Mouse (Mus musculus) midbrain, embryonic 14.5 days (tissue): ENCODE results near the gene Mctp1. TPM values are rescaled to one million over a fixed set of nuclear protein-coding genes. Genes with fewer than 3 reads are reported as not detected.

Experiments used
- ATAC-seq: fragments of 200-750 bp; cut with Nextera tagmentation; 2 replicates; pipeline ENCODE4 v1.8.0; 2017; ENCODE audit warnings: moderate number of reproducible peaks, moderate library complexity; ENCODE audit not compliant: low FRiP score, low TSS enrichment
- DNase-seq: peaks from one replicate; pipeline ENCODE4 v3.0.0-alpha.2; 2015
- H3K27ac ChIP-seq: fragments of 300-500 bp; sonication (generic); replicated peaks from 2 replicates; pipeline ENCODE4 v1.5.1; 2014; ENCODE audit warnings: mild to moderate bottlenecking, low read depth, low read length, moderate library complexity
- H3K27me3 ChIP-seq: fragments of 300-500 bp; sonication (generic); 2 replicates; pipeline ENCODE4 v1.6.1; 2014; ENCODE audit warnings: low read length, control low read depth, mixed read lengths; ENCODE audit not compliant: control insufficient read depth, insufficient read depth
- H3K36me3 ChIP-seq: fragments of 300-500 bp; sonication (generic); 2 replicates; pipeline ENCODE4 v1.6.1; 2014; ENCODE audit warnings: low read length, control low read depth; ENCODE audit not compliant: control insufficient read depth, insufficient read depth
- H3K4me1 ChIP-seq: fragments of 300-500 bp; sonication (generic); 2 replicates; pipeline ENCODE4 v1.6.1; 2014; ENCODE audit warnings: mild to moderate bottlenecking, antibody characterized with exemption, low read length, control low read depth; ENCODE audit not compliant: control insufficient read depth, insufficient read depth
- H3K4me2 ChIP-seq: fragments of 300-500 bp; sonication (generic); 2 replicates; pipeline ENCODE4 v1.6.1; 2014; ENCODE audit warnings: mild to moderate bottlenecking, low read length, moderate library complexity
- H3K4me3 ChIP-seq: fragments of 300-500 bp; sonication (generic); replicated peaks from 2 replicates; pipeline ENCODE4 v1.5.1; 2014; ENCODE audit warnings: low read depth, low read length
- H3K9ac ChIP-seq: fragments of 300-500 bp; sonication (generic); replicated peaks from 2 replicates; pipeline ENCODE4 v1.6.1; 2014; ENCODE audit warnings: mild to moderate bottlenecking, low read length, moderate library complexity
- H3K9me3 ChIP-seq: fragments of 300-500 bp; sonication (generic); 2 replicates; pipeline ENCODE4 v1.6.1; 2016; ENCODE audit warnings: low read length, control low read depth, mixed read lengths; ENCODE audit not compliant: control insufficient read depth
- WGBS: fragments of 180-500 bp; shearing (Covaris S2); extraction: QIAGEN DNeasy Blood & Tissue Kit; methylation state at CpG from one replicate; pipeline ENCODE4 v1.1.7; 2014; 5-methylcytosine and 5-hydroxymethylcytosine counted together
- polyA plus RNA-seq: library from polyadenylated mRNA; unstranded; fragments of >200 nt; fragmentation: Nextera tagmentation; extraction: Ambion mirVana; gene quantifications from 2 replicates; pipeline ENCODE4 v1.2.1, GENCODE M21; 2014

The Mctp1 gene
- polyA plus RNA-seq, 1 experiment from 2014 or later, result 6.1 TPM

DNA sequence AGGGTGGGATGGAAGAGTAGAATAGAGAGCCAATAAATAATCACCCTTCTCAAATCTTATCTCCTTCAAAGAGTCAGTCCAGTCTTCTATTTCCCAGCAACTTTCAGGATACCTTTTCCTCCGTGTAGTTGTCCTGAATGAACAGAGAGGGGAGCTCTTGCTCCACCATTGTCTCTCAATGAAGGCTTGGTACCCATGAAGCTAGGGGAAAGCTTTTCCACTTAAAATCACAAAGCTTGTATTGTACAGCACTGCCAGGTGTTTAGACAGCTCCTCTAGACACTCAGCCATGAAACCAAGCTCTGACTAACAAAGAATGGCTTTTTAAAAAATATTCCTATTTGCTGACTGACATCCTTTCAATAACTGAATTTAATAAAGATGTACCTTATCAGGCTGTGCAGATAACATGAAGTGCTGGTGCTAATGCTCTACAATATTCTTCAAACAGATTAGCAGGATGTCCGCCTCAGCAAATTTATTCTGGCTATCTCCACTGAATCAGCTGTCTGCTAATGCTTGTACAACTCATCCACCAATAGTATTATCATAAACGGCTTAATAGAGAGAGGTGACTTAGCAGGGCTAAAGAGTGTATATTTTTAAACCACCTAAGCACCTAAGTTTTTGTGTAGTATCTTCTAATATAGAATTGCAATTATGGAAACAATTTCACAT lies 417.9 kb downstream of the Mctp1 start:
- Histone ChIP-seq H3K9ac (0 out of 2 replicates have a peak overlapping the region, but pooled peaks have one; percentile 31), H3K27me3 (no peaks in the 10 kb centered on the region), H3K36me3 (no peaks in the 10 kb centered on the region), H3K4me3 (no peak overlapping the region), H3K4me2 (no peak overlapping the region; the same call in 1 of the 2 replicates), H3K27ac (peak overlapping the region; percentile 73), H3K4me1 (no peaks in the 10 kb centered on the region), H3K9me3 (no peaks in the 10 kb centered on the region)
- peak; percentile 88 for ATAC-seq
- peak; percentile 85 for DNase-seq
- 17% methylated on average over 3 of the region's 3 CpGs for WGBS

DNA sequence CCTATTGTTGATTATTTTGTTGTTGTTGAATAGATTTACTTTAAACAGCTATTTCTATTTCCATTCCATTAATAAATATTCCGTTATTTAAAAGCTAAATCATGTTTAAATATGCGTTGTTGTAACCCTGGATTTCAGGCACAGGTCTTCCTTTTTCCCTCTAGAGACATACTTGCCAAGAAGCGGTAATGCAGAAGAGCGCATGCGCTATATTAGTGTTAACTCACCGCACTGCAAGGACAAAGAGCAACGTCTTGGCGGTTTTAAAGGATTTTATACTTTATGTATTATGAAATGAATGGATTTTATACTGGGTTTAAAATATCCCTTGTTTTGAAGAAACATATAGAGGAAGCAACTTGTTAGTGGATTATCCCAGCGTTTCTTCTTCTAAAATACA lies 418.6 kb downstream of the Mctp1 start:
- WGBS, result 63% methylated on average over 9 of the region's 9 CpGs
- no peaks in the 10 kb centered on the region for H3K27me3 ChIP-seq
- H3K4me2 ChIP-seq, result peak overlapping the region; percentile 25
- no peaks in the 10 kb centered on the region for H3K4me1 ChIP-seq
- peak overlapping the region; percentile 74; the same call in 1 of the 2 replicates for H3K27ac ChIP-seq
- no peak overlapping the region for H3K9ac ChIP-seq
- H3K4me3 ChIP-seq, result no peak overlapping the region
- peak; percentile 75 for DNase-seq
- no peak for ATAC-seq
- no peaks in the 10 kb centered on the region for H3K36me3 ChIP-seq
- H3K9me3 ChIP-seq, result no peaks in the 10 kb centered on the region

DNA sequence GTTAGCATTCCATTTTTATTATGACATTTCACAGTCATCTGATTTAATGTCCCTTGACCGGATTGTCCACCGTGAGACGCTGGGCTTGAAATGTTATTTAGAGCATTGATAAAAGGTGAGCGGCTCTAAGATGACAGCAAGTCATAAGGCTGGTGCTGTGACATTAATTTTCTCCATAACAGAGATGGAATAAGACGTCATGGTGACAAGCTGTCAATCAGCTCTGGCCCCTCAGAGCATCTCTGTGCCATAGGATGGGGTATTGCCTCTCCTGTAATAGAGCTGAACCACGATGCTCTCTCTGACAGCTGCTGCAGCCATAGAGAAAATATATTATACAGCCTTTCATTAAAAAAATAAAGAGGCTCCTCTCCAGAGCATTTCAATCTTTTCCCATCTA lies 419.5 kb downstream of the Mctp1 start:
- DNase-seq (peak; percentile 52), ATAC-seq (peak; percentile 63; the same call in 1 of the 2 replicates)
- H3K4me3 ChIP-seq, result no peak overlapping the region
- peak overlapping the region; percentile 25 for H3K4me2 ChIP-seq
- H3K9ac ChIP-seq, result no peak overlapping the region
- H3K27me3 ChIP-seq, result no peaks in the 10 kb centered on the region; the same call in 1 of the 2 replicates
- no peaks in the 10 kb centered on the region for H3K36me3 ChIP-seq
- 34% methylated on average over 6 of the region's 6 CpGs for WGBS
- H3K9me3 ChIP-seq, result no peaks in the 10 kb centered on the region
- no peaks in the 10 kb centered on the region for H3K4me1 ChIP-seq
- H3K27ac ChIP-seq, result peak overlapping the region; percentile 74

DNA sequence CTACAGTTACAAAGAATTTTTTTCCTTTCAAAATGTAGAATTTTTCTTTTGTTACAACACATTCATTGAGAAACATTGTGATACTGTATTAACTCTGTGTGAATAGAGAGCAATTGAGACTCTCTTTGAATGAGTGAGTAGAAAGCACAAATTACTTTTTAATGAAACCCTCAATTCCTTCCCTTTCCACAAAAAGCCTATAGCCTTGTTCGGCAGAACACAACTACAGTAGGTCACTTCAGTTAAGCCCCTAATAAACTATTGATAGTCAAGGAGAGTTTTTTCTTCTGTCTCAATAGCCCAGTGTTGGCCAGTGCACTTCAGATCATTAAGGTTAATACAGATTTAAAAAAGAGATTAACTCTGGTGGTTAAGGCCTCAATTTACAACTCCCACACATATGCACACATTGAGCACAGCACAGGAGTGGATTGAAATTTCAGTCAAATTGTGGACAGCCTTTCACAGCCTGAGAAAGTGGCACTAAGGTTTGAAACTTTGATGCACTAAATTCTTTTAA lies 424.6 kb downstream of the Mctp1 start:
- Histone ChIP-seq H3K27ac (no peak overlapping the region), H3K4me2 (no peak overlapping the region), H3K9me3 (no peaks in the 10 kb centered on the region), H3K4me3 (no peak overlapping the region), H3K36me3 (no peaks in the 10 kb centered on the region), H3K4me1 (peaks cover 9% of the 10 kb centered on the region), H3K27me3 (no peaks in the 10 kb centered on the region; the same call in 1 of the 2 replicates), H3K9ac (no peak overlapping the region)
- WGBS, result 39% methylated on average over 1 of the region's 1 CpGs
- ATAC-seq, result no peak
- DNase-seq, result no peak

DNA sequence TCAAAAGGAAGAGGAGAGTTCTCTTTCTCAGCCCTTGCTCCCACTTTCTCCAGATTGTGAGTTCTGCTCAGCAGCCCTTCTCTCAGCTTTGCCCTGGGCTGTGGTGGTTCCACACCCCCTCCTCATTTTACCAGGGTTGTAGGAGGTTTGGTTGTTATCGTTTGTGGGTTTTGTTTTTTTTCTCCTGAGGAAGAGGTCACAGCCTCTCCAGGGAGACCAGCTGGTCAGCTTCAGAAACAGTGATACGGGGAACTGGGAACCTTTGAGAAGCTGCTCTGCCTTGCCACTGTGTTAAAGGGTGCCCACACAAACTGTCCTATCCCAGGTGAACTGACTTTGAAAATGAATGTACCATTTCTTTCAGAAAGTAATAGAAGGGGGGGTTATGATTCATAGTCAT lies 425.5 kb downstream of the Mctp1 start:
- 12% methylated on average over 2 of the region's 2 CpGs for WGBS
- DNase-seq (no peak), ATAC-seq (no peak)
- Histone ChIP-seq H3K9ac (no peak overlapping the region), H3K27ac (no peak overlapping the region), H3K4me3 (no peak overlapping the region), H3K4me2 (no peak overlapping the region), H3K4me1 (peaks cover 9% of the 10 kb centered on the region), H3K9me3 (no peaks in the 10 kb centered on the region), H3K36me3 (no peaks in the 10 kb centered on the region), H3K27me3 (no peaks in the 10 kb centered on the region; the same call in 1 of the 2 replicates)

DNA sequence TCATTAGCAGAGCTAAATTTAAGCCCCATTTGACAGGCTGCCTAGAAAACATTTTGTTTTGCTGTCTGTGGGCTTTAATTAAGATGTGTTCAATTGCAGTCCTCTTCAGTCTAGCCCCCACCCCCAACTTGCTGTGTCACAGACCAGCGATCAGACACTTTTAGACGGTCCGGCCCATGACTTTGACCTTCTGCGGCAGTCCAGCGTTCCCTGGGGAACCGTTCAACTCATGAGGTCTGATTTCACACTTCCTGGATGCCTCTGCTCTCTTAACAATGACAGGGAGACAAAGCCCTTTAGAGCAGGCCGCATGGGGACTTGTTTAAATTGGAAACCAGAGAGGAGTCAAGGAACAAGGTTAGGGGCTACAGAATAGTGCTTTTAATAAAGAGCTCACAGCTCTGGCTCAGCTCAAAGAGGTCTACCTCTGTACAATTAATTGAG lies 426.2 kb downstream of the Mctp1 start:
- peak overlapping the region; percentile 16; the same call in 1 of the 2 replicates for H3K9ac ChIP-seq
- H3K4me3 ChIP-seq, result no peak overlapping the region
- H3K36me3 ChIP-seq, result no peaks in the 10 kb centered on the region
- H3K27ac ChIP-seq, result peak overlapping the region; percentile 28; the same call in 1 of the 2 replicates
- ATAC-seq (peak; percentile 75), DNase-seq (peak; percentile 80)
- peaks cover 9% of the 10 kb centered on the region for H3K4me1 ChIP-seq
- 1% methylated on average over 7 of the region's 7 CpGs for WGBS
- H3K27me3 ChIP-seq, result no peaks in the 10 kb centered on the region; the same call in 1 of the 2 replicates
- no peaks in the 10 kb centered on the region for H3K9me3 ChIP-seq
- H3K4me2 ChIP-seq, result peak overlapping the region; percentile 32; the same call in 1 of the 2 replicates

DNA sequence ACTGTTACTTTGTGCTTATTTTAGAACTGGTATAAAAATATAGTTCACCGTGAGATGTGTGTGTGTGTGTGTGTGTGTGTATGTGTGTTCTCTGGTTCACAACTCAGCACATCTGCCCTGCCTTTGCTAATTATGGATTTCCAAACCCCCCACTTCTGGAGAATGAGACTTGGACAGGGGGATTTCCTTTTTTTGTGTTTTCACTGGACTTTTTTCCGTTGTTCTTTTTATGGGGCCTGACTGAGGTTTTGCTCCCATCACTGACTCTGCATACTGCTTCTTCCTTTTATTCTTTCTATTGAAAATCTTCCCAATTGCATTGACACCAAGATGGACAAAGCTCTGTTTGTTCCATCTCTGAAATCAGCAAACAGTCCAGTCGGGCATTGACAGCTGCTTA lies 438.7 kb downstream of the Mctp1 start:
- no peaks in the 10 kb centered on the region for H3K36me3 ChIP-seq
- DNase-seq, result no peak
- H3K27me3 ChIP-seq, result peaks cover 8% of the 10 kb centered on the region; the same call in 1 of the 2 replicates
- no peak overlapping the region for H3K27ac ChIP-seq
- WGBS, result 37% methylated on average over 3 of the region's 3 CpGs
- no peak for ATAC-seq
- H3K9me3 ChIP-seq, result no peaks in the 10 kb centered on the region
- 0 out of 2 replicates have a peak, but pooled peaks cover 3% of the 10 kb centered on the region for H3K4me1 ChIP-seq
- H3K4me2 ChIP-seq, result no peak overlapping the region
- no peak overlapping the region for H3K4me3 ChIP-seq
- H3K9ac ChIP-seq, result no peak overlapping the region

DNA sequence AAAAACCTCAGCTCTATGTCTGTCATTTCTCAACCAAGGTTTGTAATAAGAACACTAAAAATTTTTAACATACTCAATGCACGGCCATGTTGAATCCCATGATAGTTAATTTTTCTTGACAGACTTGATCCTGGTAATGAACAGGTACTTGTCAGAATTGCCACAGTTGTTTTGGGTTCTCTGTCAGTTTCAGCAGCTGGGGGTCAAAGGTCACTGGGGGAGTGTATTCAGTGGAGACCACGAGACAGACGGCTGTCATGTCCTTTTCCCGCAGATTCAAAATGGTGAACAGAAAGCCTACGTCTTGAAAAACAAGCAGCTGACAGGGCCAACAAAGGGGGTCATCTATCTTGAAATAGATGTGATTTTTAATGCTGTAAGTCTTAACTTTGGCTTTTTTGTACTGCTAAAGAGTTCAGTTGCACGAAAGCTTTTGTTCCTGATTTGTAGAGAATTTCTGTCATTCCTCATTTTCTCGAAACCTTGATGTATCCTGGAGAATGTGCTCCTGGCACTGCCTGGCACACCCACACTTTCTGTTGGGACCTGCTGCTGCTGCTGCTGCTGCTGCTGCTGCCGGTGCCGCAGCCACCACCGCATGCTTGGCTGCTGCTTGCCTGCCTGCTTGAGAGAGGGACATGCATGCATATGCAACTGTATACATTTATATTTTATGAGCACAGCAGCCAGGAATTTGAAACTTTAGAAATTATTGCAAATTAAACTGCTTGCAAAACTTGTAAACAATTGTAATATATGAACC lies 440.8 kb downstream of the Mctp1 start:
- Histone ChIP-seq H3K27ac (0 out of 2 replicates have a peak overlapping the region, but pooled peaks have one; percentile 1), H3K27me3 (0 out of 2 replicates have a peak, but pooled peaks cover 5% of the 10 kb centered on the region), H3K9me3 (no peaks in the 10 kb centered on the region), H3K4me3 (no peak overlapping the region), H3K4me1 (no peaks in the 10 kb centered on the region), H3K36me3 (no peaks in the 10 kb centered on the region), H3K9ac (no peak overlapping the region), H3K4me2 (peak overlapping the region; percentile 19; the same call in 1 of the 2 replicates)
- ATAC-seq, result peak; percentile 17; the same call in 1 of the 2 replicates
- 14% methylated on average over 10 of the region's 10 CpGs for WGBS
- DNase-seq, result peak; percentile 60
